Mouse (Mus musculus): ENCODE data around the gene Dram2. TPM values are rescaled to one million over a fixed set of nuclear protein-coding genes. Genes with fewer than 3 reads are reported as not detected.
"Not testable (repeated sequence)": the region's sequence is repeated elsewhere in the genome, so short reads cannot be mapped to it uniquely, and the experiment has no call there.

Gene Dram2
- polyA plus RNA-seq, 1 experiment from 2014 or later: 87.4 TPM

GRCm38 (mm10) chr3:106593631-106594030, 46.0 kb downstream of the Dram2 start:
- WGBS: 69% methylated on average over 4 of the region's 4 CpGs
- not testable (repeated sequence) for ATAC-seq (ENCODE audit: insufficient read depth, low FRiP score); H3K27ac ChIP-seq (ENCODE audit: low read length)

GRCm38 (mm10) chr3:106618103-106618502, 70.5 kb downstream of the Dram2 start:
- no peak overlapping the region for H3K4me3 ChIP-seq (replicated peaks; ENCODE audit: low read length)
- H3K27me3 ChIP-seq (ENCODE audit: control insufficient read depth, insufficient read depth, low read length): no peaks in the 10 kb centered on the region
- H3K36me3 ChIP-seq (ENCODE audit: control insufficient read depth, insufficient read depth, low read length): no peaks in the 10 kb centered on the region
- no peaks in the 10 kb centered on the region for H3K4me1 ChIP-seq (ENCODE audit: control insufficient read depth, insufficient read depth, low read length)
- ATAC-seq (ENCODE audit: insufficient read depth, low FRiP score): no peak
- WGBS: 78% methylated on average over 1 of the region's 1 CpGs
- H3K9me3 ChIP-seq (replicated peaks; ENCODE audit: control insufficient read depth, low read length): no peaks in the 10 kb centered on the region
- H3K9ac ChIP-seq (ENCODE audit: low read length): no peak overlapping the region
- no peak overlapping the region for H3K27ac ChIP-seq (ENCODE audit: low read length)
- H3K4me2 ChIP-seq (ENCODE audit: low read depth, low read length): no peak overlapping the region

More at GRCm38 (mm10) chr3:106593631-106594030, 46.0 kb downstream of the Dram2 start:
- H3K4me2 ChIP-seq (ENCODE audit: low read depth, low read length); H3K4me1 ChIP-seq (ENCODE audit: control insufficient read depth, insufficient read depth, low read length); H3K9me3 ChIP-seq (replicated peaks; ENCODE audit: control insufficient read depth, low read length); H3K27me3 ChIP-seq (ENCODE audit: control insufficient read depth, insufficient read depth, low read length); H3K9ac ChIP-seq (ENCODE audit: low read length); H3K36me3 ChIP-seq (ENCODE audit: control insufficient read depth, insufficient read depth, low read length); H3K4me3 ChIP-seq (replicated peaks; ENCODE audit: low read length): not testable (repeated sequence)

Other genes with a start within 250 kb of the Dram2 start
- 0.14 TPM in 1 of 2 replicates, not detected in the other for gene Chil6, start 141.6 kb upstream of the Dram2 start, polyA plus RNA-seq (2015; fragmentation: Nextera tagmentation; extraction: Ambion mirVana)
- gene Dennd2d, start 65.4 kb upstream of the Dram2 start, polyA plus RNA-seq (2015; fragmentation: Nextera tagmentation; extraction: Ambion mirVana): 25.2 and 29.4 TPM in 2 replicates
- 65.9 and 70.0 TPM in 2 replicates for gene Cept1, start within 50 bp of the Dram2 start, polyA plus RNA-seq (2015; fragmentation: Nextera tagmentation; extraction: Ambion mirVana)
- gene Lrif1, start 137.2 kb downstream of the Dram2 start, polyA plus RNA-seq (2015; fragmentation: Nextera tagmentation; extraction: Ambion mirVana): 11.9 and 13.5 TPM in 2 replicates
- gene Cd53, start 242.4 kb downstream of the Dram2 start, polyA plus RNA-seq (2015; fragmentation: Nextera tagmentation; extraction: Ambion mirVana): 11.3 and 13.9 TPM in 2 replicates

Data from stomach, embryonic 16.5 days (tissue).